Mouse (Mus musculus): ENCODE data around the gene Sacs.
A peak's percentile ranks its signal among the peaks of the same experiment; 100 is the strongest.

The Sacs gene

GRCm38 (mm10) chr14:61237101-61237654 lies 98.9 kb downstream of the Sacs start:
- peak; percentile 71 for DNase-seq (ENCODE audit: low read depth, low spot score)

- no peak for DNase-seq (ENCODE audit: low read depth, low spot score)
Observed at GRCm38 (mm10) chr14:61238751-61239150, 100.5 kb downstream of the Sacs start.

- DNase-seq (ENCODE audit: low read depth, low spot score), result peak; percentile 17
Observed at GRCm38 (mm10) chr14:61242611-61243010, 104.4 kb downstream of the Sacs start.

GRCm38 (mm10) chr14:61246444-61246843 lies 108.2 kb downstream of the Sacs start:
- DNase-seq (ENCODE audit: low read depth, low spot score), result no peak

GRCm38 (mm10) chr14:61252596-61253388 lies 114.5 kb downstream of the Sacs start:
- no peak for DNase-seq (ENCODE audit: low read depth, low spot score)

- DNase-seq (ENCODE audit: low read depth, low spot score), result no peak
Observed at GRCm38 (mm10) chr14:61258352-61258751, 120.1 kb downstream of the Sacs start, which contains the start of gene Sgcg. TSS of gene Sgcg (minus strand) at chr14:61258490.

GRCm38 (mm10) chr14:61259084-61259483 lies 120.8 kb downstream of the Sacs start:
- no peak for DNase-seq (ENCODE audit: low read depth, low spot score)

DNA sequence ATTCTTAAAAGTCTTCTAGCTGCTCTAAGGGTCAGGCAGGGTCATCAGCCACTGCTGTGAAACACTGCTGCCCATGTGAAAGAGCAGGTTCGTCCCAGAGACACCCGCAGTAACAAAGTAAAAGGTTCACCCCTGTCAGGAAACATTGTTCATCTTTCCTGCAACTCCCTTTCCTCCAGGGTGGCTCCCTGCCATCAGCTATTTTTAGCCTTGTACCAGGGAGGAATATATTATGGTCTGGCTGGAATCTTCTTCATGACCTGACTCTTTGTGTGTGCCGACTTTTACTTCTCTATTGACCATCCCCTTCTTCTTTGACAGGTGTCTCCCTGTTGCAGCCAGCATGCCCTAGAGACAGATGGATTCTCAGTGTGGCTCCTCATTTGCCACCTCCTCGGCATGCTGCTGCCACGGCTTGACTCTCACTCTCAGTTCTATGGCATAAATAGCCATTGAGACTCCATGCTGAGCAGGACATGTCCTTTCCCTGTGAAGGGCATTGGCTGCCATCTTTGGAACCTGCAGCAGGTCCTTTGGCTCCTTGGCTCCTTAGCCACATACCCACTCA lies 129.7 kb downstream of the Sacs start:
- DNase-seq (ENCODE audit: low read depth, low spot score), result no peak

- DNase-seq (ENCODE audit: low read depth, low spot score), result peak; percentile 11
Observed at GRCm38 (mm10) chr14:61274414-61275198, 136.3 kb downstream of the Sacs start.

- peak; percentile 27 for DNase-seq (ENCODE audit: low read depth, low spot score)
Observed at GRCm38 (mm10) chr14:61277285-61277684, 139.0 kb downstream of the Sacs start.

DNA sequence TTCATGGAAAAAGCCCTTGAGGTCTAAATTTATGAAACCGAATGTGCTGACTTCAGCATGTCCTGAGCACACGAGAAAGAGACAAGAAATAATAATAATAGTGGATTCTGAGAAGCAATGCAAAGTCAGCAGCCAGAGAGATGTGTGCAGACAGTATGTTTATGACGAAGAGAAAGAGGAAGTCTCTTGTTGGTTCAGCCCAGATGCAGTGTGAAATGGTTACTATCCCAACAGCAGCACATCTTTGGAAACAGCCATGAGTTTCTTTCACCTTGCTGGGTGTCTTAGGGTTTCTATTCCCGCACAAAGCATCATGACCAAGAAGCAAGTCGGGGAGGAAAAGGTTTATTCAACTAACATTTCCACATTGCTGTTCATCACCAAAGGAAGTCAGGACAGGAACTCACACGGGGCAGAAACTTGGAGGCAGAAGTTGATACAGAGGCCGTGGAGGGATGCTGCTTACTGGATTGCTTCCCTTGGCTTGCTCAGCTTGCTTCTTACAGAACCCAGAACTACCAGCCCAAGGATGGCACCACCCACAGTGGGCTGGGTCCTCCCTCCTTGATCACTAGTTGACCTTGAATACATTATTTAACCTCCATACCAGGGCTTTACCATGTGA lies 140.5 kb downstream of the Sacs start:
- DNase-seq (ENCODE audit: low read depth, low spot score), result no peak

DNA sequence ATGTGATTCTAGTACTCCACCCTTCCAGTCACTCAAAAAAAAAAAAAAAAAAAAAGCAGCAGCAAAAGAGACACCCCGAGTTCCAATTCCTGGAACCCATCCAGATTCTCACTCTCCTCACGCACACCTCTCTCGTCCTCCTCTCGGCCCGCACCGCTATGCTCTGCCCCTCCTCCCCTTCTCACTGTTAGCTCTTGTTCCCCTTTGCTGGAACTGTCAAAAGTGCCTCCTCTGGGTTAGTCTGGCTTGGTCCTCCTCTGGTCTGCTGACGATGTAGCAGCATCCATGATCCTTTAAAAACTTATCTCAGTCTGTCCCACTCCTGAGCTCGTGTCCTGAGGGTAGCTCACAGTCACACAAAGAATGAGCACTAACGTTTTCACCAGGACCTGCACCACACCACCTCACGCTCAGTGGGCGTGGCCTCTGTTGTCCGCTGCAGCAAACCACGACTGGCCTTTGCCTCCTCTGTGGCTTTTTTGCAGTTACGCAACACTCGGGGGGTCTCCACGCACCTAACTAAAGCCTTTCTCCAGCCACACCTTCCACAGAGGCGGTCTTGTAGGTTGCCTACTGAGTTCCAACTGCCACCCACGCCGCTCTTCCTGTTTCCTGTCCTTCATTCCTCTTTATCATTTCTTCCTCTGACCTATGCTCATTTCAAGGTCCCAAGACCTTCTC lies 150.5 kb downstream of the Sacs start:
- no peak for DNase-seq (ENCODE audit: low read depth, low spot score)

Data from ZHBTc4 (cell line).